Mouse (Mus musculus) regulatory T cell (primary cell): Measurements from ENCODE around the gene Hgfac.

Experiments
- in situ Hi-C: fragments of 300-600 bp; cut with MboI, MseI; formaldehyde crosslinking; loops from one replicate; pipeline ENCODE4 v1.15.1; 2025; ENCODE audit warnings: high pct_unique_total_duplicates

Hgfac gene

DNA sequence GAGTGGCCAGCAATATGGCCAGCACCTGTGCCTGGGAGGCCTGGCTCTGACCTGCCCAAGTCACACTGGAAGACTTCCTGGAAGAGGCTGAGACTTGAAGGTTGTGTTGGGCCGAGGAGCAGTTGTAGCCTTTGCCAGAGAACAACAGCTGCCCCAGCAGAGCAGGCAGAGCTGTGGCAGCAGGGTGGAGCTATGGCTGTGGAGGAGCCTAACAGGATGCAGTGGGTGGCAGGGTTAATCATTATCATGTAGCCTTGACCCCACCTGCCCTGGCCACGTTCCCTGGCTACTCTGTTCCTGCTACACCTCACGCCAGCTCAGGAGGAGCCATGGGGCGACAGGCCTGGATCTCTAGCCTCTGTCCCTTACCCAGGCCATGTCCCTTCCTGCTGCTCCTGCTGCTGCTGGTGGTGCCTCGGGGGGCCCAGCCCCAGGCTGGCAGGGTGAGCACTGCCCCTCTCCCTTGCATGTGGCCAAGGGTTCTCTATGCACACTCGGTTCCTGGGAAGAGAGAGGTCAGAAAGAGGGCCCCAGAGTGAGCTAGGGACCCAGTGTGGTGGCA, at the start of gene Hgfac:
TSS of gene Hgfac (plus strand) at position 242 of the 562 bp plus-strand sequence.
- in situ Hi-C loops = loop anchor here (5.0 kb wide), 2 partner anchors 54 to 124 kb away; no protein-coding TSS in a partner anchor

DNA sequence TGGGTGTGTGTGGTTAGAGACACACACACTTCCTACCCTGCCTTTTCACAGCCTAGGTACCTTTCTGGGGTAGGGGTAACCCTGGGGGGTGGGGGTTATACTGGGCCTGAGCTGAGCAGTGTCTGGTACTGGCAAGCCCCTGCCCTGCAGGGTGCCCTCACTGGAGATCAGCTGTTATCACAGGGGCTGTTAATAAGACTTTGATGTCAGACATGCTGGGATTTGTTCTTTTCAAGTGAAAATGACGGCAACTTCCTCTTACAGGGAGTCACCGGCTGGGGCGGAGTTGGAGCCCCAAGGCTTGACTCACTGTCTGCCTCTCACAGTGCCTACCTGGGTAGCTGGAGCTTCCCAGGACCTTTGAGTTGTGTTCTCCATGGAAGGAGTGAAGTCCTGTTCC, 42.6 kb upstream of the Hgfac start:
- in situ Hi-C loops = no loop called here

DNA sequence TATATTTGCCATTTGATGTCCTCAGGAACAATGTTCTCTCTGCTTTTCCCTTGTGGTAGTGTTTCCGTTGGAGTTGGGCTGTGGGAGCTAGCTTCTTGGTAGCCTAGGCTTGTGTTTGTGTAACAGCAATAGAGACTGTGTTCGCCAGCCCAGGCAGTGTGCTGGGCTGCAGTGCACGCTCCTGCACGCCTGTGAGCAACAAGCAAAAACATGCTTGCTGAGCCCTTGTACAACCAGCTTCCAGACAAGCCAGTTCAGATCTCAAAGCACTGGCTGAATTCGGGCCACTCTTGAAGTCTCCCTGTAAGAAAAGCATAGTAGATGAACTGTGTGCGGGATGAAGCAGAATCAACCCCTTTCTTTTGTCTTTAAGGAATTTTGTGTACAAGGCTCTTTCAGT, 42.0 kb upstream of the Hgfac start:
- in situ Hi-C loops = no loop called here

GRCm38 (mm10) chr5:35000323-35000722, 41.0 kb upstream of the Hgfac start:
- in situ Hi-C loops = no loop called here

GRCm38 (mm10) chr5:35001144-35001543, 40.2 kb upstream of the Hgfac start:
- in situ Hi-C loops = no loop called here

GRCm38 (mm10) chr5:35003611-35004162, 37.6 kb upstream of the Hgfac start:
- in situ Hi-C loops = no loop called here

DNA sequence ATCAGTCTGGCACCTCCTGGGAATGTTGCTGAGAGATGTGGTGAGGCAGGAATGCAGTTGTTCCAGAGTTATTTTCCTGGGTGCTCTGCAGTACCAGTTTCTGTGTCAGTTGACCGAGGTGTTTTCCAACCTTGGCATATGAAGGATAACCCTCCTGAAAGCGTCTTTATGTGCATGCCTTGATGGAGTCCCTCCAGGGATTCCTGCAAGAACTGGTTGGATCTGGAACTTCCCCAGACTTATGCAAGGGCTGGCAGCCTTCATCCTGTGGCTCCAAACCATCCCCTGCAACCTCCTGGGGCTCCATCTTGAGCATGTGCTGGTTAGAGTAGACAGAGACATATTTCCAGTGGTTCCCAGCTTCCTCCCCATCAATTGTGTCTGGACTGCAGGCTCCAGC, 36.5 kb upstream of the Hgfac start:
- in situ Hi-C loops = no loop called here

DNA sequence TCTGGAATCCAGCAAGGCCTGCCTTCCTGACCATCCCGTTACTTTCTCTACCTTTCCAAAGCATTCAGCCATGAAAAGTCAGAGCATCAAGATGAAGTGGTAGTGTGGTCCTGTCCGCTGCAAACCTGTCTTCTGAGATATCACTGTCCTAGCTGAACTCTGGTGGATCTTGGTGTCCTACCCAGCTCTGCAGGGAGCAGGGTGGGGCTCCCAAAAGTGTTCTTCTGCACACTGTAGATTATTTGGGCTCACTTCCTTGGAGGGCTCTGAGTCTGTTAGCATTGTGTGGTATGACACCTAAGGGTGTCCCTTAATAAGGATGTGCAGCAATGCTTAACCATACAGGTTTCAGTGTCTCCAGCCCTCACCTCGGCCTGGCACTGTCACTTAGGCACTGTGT, 35.6 kb upstream of the Hgfac start:
- in situ Hi-C loops = no loop called here

- in situ Hi-C loops = no loop called here
Measured at GRCm38 (mm10) chr5:35006599-35006998, 34.7 kb upstream of the Hgfac start.

- in situ Hi-C loops = no loop called here
Measured at GRCm38 (mm10) chr5:35009163-35009562, 32.1 kb upstream of the Hgfac start.

DNA sequence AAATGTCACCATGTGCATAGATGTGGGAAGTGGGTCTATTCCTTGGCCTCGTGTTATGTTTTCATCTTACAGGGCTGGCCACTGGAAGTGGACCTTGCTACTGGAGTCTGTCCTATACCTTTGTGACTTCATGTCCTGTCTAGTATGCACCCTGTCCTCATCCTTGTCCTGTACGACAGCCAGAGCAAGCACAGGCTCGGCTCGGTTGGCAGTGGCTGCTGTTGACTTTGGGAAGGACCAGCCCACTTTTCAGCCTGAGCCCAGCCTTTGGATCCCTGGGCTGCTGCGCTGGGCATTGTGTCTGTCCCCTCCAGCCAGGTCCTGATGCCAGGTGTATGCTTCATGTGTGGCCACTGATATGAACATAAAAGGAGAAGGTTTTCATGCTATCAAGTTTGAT, 30.7 kb upstream of the Hgfac start:
- in situ Hi-C loops = no loop called here

- in situ Hi-C loops = no loop called here
Measured at GRCm38 (mm10) chr5:35011156-35011923, 30.0 kb upstream of the Hgfac start.

DNA sequence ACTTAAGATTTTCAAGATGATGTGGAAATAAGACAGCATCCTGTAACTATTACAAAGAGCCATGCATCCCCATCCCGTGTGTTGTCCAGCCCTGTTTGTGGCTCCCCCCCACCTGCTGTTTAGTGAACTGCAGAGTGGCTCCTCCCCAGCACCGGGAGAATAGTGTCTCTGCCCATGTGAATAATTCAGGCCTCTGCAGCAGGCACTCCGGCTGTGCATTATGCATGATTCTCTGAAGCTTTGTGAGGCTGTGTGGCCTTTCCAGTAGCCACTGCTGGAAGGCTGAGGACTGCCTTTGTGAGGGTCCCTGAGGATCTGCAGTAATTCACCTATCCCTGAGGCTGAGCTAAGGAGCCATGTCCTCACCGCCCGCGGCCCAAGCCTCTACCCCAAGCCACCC, 27.3 kb upstream of the Hgfac start:
- in situ Hi-C loops = no loop called here

- in situ Hi-C loops = no loop called here
Measured at GRCm38 (mm10) chr5:35019673-35020300, 21.5 kb upstream of the Hgfac start.

DNA sequence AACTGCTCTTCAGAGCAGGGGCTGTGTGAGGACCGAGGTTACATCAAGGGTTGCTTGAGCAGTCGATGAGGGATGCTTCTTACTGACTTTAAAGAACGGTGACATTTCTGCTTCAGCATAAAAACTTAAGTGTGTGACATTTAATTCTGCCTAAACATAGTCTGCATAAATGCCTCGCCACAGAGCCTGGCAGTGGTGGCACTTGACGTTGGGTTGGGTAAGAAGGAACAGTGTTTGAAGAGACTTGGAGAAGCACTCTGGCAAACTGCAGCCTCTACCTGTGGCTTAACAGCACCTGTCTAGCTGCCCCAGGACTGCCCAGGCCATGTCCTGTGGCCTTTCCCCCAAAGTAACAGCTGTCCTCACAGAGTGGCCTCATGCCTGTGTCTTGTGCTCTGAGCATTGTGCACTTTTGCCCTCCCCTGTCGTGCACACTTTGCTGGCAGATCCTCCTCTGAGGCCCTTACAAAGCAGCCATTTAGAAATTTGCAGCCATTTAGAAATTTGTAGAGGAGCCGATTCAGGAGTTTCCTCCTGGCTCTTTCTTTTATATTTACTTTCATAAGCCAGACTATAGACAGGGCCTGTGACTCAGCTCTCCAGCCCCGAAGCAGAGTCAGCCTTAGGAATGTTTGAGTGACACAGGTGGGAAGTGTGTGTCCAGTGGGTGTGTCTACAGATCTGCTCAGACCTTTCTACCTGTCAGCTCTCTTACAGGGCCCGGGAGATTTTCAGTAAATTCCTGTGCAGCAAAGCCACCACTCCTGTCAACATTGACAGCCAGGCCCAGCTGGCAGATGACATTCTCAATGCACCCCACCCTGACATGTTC, 20.7 kb upstream of the Hgfac start:
- in situ Hi-C loops = no loop called here

GRCm38 (mm10) chr5:35024975-35025374, 16.3 kb upstream of the Hgfac start:
- in situ Hi-C loops = no loop called here

- in situ Hi-C loops = no loop called here
Measured at GRCm38 (mm10) chr5:35029303-35029702, 12.0 kb upstream of the Hgfac start.

DNA sequence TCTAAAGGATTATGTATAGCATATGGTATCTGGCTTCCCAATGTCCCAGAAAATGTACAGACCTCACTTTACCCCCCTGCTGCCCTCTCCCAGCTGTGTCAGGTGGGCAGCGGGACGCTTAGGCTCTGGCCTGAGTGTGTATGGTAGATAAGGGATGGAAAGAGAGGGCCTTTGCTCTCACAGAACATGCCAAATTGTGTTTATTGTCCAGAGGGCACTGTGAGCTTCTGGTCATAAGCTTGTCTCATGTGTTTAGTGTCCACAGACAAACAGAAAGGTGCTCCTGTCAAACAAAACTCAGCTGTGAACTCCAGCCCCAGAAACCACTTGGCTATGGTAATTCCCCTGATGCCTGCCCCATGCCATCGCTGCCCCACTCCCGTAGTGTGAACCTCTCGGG, 11.6 kb upstream of the Hgfac start:
- in situ Hi-C loops = loop anchor here (10.0 kb wide), 1 partner anchor 325 kb away; no protein-coding TSS in a partner anchor

- in situ Hi-C loops = loop anchor here (10.0 kb wide), 1 partner anchor 328 kb away; no protein-coding TSS in a partner anchor
Measured at GRCm38 (mm10) chr5:35033068-35033467, 8.2 kb upstream of the Hgfac start.

DNA sequence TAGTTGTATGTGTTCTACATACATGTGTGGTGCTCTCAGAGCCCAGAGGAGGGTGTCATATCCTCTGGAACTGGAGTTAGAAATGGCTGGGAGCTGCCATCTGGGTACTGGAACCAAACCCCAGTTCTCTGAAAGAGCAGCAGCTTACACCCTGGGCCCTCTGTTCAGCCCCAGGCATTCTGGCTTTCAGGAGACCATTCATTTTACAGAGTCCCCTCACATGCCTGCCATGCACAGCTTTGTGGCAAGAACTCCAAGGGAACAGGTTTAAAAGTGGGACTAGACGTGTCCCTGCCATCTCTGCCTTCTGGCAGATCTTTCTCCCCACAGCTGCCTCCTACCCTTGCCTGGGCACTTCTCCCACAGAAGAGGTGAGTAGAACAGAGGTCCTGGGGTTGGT, 7.7 kb upstream of the Hgfac start:
- in situ Hi-C loops = loop anchor here (10.0 kb wide), 1 partner anchor 329 kb away; no protein-coding TSS in a partner anchor

- in situ Hi-C loops = loop anchor here (10.0 kb wide), 1 partner anchor 330 kb away; no protein-coding TSS in a partner anchor
Measured at GRCm38 (mm10) chr5:35035141-35035540, 6.2 kb upstream of the Hgfac start.
